Mouse (Mus musculus) stomach, embryonic 14.5 days (tissue): ENCODE data around the gene Cox10. TPM values are rescaled to one million over a fixed set of nuclear protein-coding genes. Genes with fewer than 3 reads are reported as not detected.

Experiments used
- ATAC-seq: fragments of 200-750 bp; cut with Nextera tagmentation; 2 replicates; pipeline ENCODE4 v1.8.0; 2017; ENCODE audit warnings: low read depth, moderate TSS enrichment; ENCODE audit not compliant: insufficient number of reproducible peaks, insufficient read depth, low FRiP score
- H3K27ac ChIP-seq: fragments of 300-500 bp; sonication (generic); 2 replicates; pipeline ENCODE4 v1.5.1; 2014; ENCODE audit warnings: mild to moderate bottlenecking, low read length, moderate library complexity, mixed read lengths
- H3K27me3 ChIP-seq: fragments of 300-500 bp; sonication (generic); 2 replicates; pipeline ENCODE4 v1.6.1; 2014; ENCODE audit warnings: low read length, control low read depth, mixed read lengths; ENCODE audit not compliant: control insufficient read depth, insufficient read depth
- H3K36me3 ChIP-seq: fragments of 300-500 bp; sonication (generic); 2 replicates; pipeline ENCODE4 v1.6.1; 2014; ENCODE audit warnings: mild to moderate bottlenecking, control low read depth, low read length, moderate library complexity, mixed read lengths; ENCODE audit not compliant: control insufficient read depth, insufficient read depth
- H3K4me1 ChIP-seq: fragments of 300-500 bp; sonication (generic); 2 replicates; pipeline ENCODE4 v1.6.1; 2014; ENCODE audit warnings: low read length, control low read depth, mixed read lengths; ENCODE audit not compliant: control insufficient read depth, insufficient read depth
- H3K4me2 ChIP-seq: fragments of 300-500 bp; sonication (generic); replicated peaks from 2 replicates; pipeline ENCODE4 v1.6.1; 2014; ENCODE audit warnings: low read depth, low read length, control low read depth
- H3K4me3 ChIP-seq: fragments of 300-500 bp; sonication (generic); 2 replicates; pipeline ENCODE4 v1.5.1; 2014; ENCODE audit warnings: low read depth, low read length, control low read depth
- H3K9ac ChIP-seq: fragments of 300-500 bp; sonication (generic); replicated peaks from 2 replicates; pipeline ENCODE4 v1.6.1; 2014; ENCODE audit warnings: low read depth, mild to moderate bottlenecking, control low read depth, low read length, moderate library complexity, mixed read lengths
- H3K9me3 ChIP-seq: fragments of 300-500 bp; sonication (generic); 2 replicates; pipeline ENCODE4 v1.6.1; 2016; ENCODE audit warnings: low read depth, low read length, control low read depth; ENCODE audit not compliant: control insufficient read depth
- WGBS: fragments of 180-500 bp; shearing (Covaris S2); extraction: QIAGEN DNeasy Blood & Tissue Kit; methylation state at CpG from one replicate; pipeline ENCODE4 v1.1.7; 2014; 5-methylcytosine and 5-hydroxymethylcytosine counted together
- polyA plus RNA-seq: library from polyadenylated mRNA; unstranded; fragments of >200 nt; fragmentation: Nextera tagmentation; extraction: Ambion mirVana; gene quantifications from 2 replicates; pipeline ENCODE4 v1.2.1, GENCODE M21; 2014

Gene Cox10
- polyA plus RNA-seq, 1 experiment from 2014 or later = 25.1 TPM

DNA sequence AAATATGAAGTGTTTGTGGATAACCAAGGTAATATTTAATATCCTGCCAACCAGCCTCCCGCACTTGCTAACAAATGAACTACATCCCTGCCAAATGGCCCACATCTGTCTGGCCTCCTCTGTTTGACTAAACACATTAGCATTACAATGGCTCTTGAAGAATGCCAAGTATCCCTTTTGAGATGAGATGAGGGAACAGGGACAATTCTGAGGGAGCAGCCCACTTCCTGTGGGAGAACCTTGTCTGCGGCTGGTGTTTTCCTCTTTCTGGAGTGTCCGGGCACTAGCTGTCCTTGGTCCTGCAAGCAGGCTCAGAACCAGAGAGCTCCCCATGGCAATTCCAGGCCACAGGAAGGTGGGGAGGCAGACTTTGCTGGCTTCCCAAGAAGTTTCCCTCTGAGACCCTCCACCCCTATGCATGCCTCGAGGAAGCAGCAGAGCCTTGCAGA, 126.5 kb downstream of the Cox10 start:
- H3K36me3 ChIP-seq = no peaks in the 10 kb centered on the region
- H3K9me3 ChIP-seq = no peaks in the 10 kb centered on the region
- H3K4me3 ChIP-seq = no peak overlapping the region
- no peak overlapping the region for H3K9ac ChIP-seq
- H3K4me1 ChIP-seq = peaks cover 15% of the 10 kb centered on the region
- H3K4me2 ChIP-seq = no peak overlapping the region
- 27% methylated on average over 4 of the region's 4 CpGs for WGBS
- ATAC-seq = no peak
- no peak overlapping the region for H3K27ac ChIP-seq
- no peaks in the 10 kb centered on the region for H3K27me3 ChIP-seq

DNA sequence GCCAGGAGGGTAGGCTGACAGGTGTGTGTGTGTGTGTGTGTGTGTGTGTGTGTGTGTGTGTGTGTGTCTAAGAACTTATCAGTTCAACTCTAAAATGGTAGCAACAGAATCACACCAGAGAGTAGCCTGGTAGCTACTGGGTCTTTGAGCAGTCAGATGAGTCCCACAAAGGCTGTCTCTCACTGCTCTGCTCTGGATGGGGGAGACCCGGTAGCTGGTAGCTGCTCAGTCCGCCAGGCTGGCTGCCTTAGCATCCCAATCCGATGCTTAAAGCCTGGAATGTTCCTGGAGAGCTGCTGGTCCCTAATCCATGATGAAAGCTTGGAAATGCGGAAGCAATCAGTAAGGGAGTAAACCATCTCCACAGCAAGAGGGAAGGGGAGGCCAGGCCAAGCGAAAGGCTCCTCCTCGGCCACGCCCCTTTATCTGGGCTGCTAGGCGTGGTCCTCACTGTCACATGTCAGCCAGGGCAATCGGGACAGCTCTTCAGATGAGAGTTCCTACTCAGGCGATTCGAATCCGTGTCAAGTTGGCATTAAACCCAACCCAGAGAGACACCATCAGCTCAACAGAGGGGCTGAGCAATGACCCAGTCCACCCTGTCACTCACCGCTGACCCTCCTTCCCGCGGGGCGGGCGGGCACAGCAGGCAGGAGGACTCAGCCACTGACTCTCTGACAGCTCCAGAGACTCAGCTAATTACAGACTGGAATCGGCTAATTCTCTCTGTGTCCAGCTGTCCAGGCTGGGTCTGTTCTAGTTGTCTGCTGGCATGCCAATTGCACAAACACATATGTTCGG, 127.2 kb downstream of the Cox10 start:
- H3K9me3 ChIP-seq = no peaks in the 10 kb centered on the region
- H3K4me3 ChIP-seq = 0 out of 2 replicates have a peak overlapping the region, but pooled peaks have one; percentile 11
- WGBS = 11% methylated on average over 19 of the region's 19 CpGs
- ATAC-seq = no peak; the same call in 1 of the 2 replicates
- peak overlapping the region; percentile 24 for H3K4me2 ChIP-seq
- H3K36me3 ChIP-seq = no peaks in the 10 kb centered on the region
- H3K9ac ChIP-seq = no peak overlapping the region
- H3K27me3 ChIP-seq = no peaks in the 10 kb centered on the region
- H3K27ac ChIP-seq = no peak overlapping the region
- H3K4me1 ChIP-seq = peaks cover 15% of the 10 kb centered on the region

DNA sequence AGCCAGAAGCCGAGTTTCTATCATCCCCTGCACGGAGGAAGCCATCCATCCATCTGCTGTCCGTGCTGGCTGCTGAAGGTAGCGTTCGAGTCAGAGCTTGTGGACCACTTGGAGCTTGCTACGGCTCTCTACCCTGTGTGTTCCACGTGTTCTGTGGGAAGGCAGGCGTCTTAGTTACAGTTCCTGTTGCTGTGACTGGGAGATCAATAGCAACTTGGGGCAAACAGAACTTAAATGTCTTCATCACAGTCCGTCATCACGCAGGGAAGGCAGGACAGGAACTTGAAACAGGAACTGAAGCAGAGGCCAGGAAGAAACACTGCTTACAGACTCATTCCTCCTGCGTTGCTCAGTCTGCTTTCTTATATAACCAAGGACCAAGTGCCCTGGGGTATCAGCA, 130.9 kb downstream of the Cox10 start:
- ATAC-seq = no peak

DNA sequence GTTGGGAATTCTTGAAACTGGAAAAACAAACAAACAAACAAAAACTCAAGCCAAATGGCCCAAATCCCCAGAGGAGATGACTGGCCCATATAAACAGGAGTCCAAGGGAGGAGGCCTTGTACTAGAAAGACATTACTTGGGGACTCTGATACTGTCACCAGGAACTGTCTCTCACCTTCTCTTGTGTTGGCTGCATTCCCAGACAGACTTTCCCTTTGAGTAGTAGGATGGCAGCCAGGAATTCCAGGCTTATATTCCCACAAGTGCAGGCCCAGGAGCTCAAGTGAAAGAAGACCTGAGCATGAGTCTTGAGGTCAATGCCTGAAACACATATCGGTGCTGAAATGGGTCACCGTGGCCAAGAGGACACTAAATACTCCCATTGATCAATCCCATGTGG, 132.2 kb downstream of the Cox10 start:
- H3K9me3 ChIP-seq = no peaks in the 10 kb centered on the region
- ATAC-seq = no peak
- H3K4me3 ChIP-seq = no peak overlapping the region
- no peaks in the 10 kb centered on the region for H3K4me1 ChIP-seq
- no peaks in the 10 kb centered on the region for H3K36me3 ChIP-seq
- H3K27ac ChIP-seq = no peak overlapping the region
- no peak overlapping the region for H3K9ac ChIP-seq
- no peak overlapping the region for H3K4me2 ChIP-seq
- 86% methylated on average over 2 of the region's 2 CpGs for WGBS
- no peaks in the 10 kb centered on the region for H3K27me3 ChIP-seq

More for the DNA sequence above, 130.9 kb downstream of the Cox10 start:
- H3K4me3 ChIP-seq = no peak overlapping the region
- H3K36me3 ChIP-seq = no peaks in the 10 kb centered on the region
- no peak overlapping the region for H3K27ac ChIP-seq
- H3K9ac ChIP-seq = no peak overlapping the region
- H3K9me3 ChIP-seq = no peaks in the 10 kb centered on the region
- H3K4me2 ChIP-seq = no peak overlapping the region
- WGBS = 76% methylated on average over 11 of the region's 11 CpGs
- no peaks in the 10 kb centered on the region for H3K27me3 ChIP-seq
- peaks cover 8% of the 10 kb centered on the region for H3K4me1 ChIP-seq

DNA sequence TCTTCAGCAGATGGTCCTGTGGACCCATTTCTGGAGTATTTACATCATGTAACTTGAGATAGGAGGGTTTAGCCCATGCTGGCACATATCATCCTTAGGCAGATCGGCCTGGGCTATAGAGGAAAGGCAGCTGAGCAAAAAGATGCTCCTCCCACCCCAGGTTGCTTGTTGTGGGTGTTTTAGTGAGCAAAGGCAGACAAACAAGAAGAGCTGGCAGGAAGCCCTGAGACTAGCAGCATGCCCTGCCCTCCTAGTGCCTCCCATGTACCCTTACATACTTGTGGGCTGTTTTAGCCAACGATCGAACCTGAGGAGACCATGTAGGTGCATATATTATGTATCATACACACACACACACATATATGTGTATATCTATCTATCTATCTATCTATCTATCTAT, 135.3 kb downstream of the Cox10 start:
- H3K36me3 ChIP-seq = no peaks in the 10 kb centered on the region
- no peak overlapping the region for H3K27ac ChIP-seq
- no peaks in the 10 kb centered on the region for H3K4me1 ChIP-seq
- ATAC-seq = no peak
- no peaks in the 10 kb centered on the region for H3K27me3 ChIP-seq
- no peak overlapping the region for H3K9ac ChIP-seq
- H3K4me3 ChIP-seq = no peak overlapping the region
- no peaks in the 10 kb centered on the region for H3K9me3 ChIP-seq
- H3K4me2 ChIP-seq = no peak overlapping the region
- 86% methylated on average over 3 of the region's 3 CpGs for WGBS

DNA sequence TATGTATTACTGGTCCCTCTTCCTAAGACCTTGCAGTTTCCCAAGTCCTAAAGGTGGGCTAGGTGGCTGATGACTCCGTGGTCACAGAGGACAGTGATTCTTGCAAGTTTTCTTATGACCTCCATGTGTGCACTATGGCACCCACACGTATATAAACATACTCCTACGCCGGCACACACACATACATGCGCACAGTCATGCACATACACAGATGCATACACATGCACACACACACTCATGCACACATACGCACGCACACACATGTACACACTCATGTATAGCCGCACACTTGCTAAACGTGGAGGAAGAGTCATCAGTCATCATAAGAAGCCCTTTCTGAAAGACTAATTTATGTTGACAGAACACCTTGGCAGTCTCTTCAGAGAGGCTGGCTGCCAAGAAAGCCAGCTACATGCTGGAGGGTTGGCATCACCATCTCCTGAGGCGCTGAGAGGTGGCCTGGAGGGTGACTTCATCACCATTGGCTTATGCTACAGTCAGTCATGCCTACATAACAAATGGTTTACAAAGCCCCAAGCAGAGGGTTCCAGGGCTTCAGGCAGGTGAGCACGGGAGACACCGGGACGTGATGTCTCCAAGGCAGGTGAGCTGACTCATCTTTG, 135.9 kb downstream of the Cox10 start:
- ATAC-seq = no peak
- Histone ChIP-seq H3K4me1 (no peaks in the 10 kb centered on the region), H3K9me3 (no peaks in the 10 kb centered on the region), H3K27me3 (no peaks in the 10 kb centered on the region), H3K4me3 (no peak overlapping the region), H3K9ac (no peak overlapping the region), H3K27ac (no peak overlapping the region), H3K4me2 (no peak overlapping the region), H3K36me3 (no peaks in the 10 kb centered on the region)
- 91% methylated on average over 13 of the region's 13 CpGs for WGBS

DNA sequence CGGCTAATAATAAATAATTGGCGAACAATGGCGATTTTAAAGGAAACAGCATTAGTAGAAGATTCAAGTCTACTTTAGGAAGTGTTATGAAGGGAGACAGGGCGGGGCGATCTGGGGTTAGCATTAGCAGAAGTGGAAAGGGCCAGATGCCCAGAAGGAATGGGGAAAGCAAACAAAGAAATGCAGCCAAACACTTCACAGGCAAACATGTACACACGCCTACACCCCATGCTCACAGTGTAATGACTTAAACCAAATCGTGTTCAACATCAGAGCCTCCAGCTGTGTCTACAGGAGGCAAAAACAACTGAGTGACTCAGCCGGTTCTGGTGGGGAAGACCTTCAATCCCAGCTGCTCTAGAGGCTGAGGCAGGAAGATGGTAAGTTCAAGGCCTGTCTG, 137.1 kb downstream of the Cox10 start:
- Histone ChIP-seq H3K9me3 (no peaks in the 10 kb centered on the region), H3K36me3 (no peaks in the 10 kb centered on the region), H3K27me3 (no peaks in the 10 kb centered on the region), H3K9ac (no peak overlapping the region), H3K4me2 (no peak overlapping the region), H3K4me1 (no peaks in the 10 kb centered on the region), H3K27ac (no peak overlapping the region), H3K4me3 (no peak overlapping the region)
- WGBS = 73% methylated on average over 8 of the region's 8 CpGs
- no peak for ATAC-seq

DNA sequence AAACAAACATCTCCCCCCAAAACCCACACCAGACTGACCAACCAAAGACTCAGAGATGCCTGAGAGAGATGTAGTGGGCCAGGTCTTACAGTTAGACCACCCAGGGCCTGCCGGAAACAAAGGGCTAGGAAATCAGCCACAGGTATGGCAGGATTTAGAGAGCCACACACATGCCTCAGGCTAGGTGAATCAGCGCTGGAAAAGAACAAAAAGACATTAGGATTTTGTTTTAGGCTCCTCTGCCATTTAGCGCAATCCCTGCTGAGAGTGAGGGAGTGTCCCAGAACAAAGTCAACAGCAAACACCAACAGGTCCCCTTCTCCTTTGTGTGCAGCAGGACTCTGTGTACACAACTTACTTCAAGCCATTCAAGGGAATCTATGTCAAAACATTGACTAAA, 142.6 kb downstream of the Cox10 start:
- H3K9ac ChIP-seq = no peak overlapping the region
- H3K27me3 ChIP-seq = no peaks in the 10 kb centered on the region
- H3K4me1 ChIP-seq = no peaks in the 10 kb centered on the region
- 43% methylated on average over 3 of the region's 3 CpGs for WGBS
- no peak overlapping the region for H3K4me2 ChIP-seq
- H3K27ac ChIP-seq = no peak overlapping the region
- H3K4me3 ChIP-seq = no peak overlapping the region
- H3K9me3 ChIP-seq = no peaks in the 10 kb centered on the region
- no peak for ATAC-seq
- no peaks in the 10 kb centered on the region for H3K36me3 ChIP-seq
